Mouse (Mus musculus): ENCODE data around the gene Tnik.
A peak's percentile ranks its signal among the peaks of the same experiment; 100 is the strongest.

The Tnik gene

DNA sequence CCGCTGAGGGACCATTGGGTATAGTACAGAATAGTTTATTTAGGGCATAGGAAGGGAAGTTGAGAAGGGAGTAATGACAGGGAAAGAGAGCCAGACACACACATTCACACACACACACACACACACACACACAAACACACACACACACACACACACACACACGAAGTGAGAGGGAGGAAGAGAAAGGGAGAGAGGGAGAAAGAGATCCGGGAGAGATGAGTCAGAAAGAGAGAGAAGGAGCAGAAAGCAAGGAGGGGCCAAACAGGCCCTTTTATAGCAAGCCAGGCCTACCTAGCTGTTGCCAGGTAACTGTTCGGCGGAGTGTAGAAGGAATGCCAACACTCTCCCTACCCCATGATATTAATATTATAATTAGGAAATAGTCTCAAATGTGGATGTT, 324.8 kb downstream of the Tnik start:
- no peak for DNase-seq (ENCODE audit: extremely low read depth, low read depth, low spot score)

DNA sequence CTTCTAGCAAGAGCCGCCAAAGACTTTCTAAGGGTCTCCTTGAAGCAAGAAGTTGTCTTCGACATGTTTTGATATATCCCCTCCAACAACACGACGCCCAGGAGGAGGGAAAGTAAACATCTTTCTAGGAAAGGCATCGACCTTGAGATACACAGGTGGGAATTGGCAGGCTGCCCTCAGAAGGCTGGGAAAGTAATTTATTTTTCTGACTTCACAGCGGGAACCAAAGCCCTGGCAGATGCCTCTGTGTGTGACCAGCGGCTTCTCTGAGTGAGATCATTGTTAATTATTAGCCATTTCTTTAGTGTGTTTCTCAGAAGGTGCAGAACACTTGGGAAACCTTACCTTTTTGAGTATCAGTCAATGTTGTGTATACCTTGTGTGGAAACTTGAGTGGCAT, 328.3 kb downstream of the Tnik start:
- DNase-seq (ENCODE audit: extremely low read depth, low read depth, low spot score): no peak

DNA sequence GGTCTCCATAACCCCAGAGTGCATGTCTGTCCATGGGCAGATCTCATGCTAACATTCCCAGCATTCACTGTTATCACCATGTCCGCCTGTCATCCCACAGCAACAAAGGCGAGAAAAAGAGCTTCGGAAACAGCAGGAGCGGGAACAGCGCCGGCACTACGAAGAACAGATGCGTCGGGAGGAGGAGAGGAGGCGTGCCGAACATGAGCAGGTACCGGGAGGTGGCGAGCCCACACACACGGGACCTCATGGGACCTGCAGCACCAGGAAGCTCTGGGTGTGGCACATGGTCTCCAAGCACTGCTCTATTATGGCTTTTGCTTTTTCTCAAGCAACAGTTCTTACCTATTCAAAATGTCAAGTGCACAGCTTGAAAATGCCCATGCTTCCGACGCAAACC, 330.9 kb downstream of the Tnik start:
- no peak for DNase-seq (ENCODE audit: extremely low read depth, low read depth, low spot score)

DNA sequence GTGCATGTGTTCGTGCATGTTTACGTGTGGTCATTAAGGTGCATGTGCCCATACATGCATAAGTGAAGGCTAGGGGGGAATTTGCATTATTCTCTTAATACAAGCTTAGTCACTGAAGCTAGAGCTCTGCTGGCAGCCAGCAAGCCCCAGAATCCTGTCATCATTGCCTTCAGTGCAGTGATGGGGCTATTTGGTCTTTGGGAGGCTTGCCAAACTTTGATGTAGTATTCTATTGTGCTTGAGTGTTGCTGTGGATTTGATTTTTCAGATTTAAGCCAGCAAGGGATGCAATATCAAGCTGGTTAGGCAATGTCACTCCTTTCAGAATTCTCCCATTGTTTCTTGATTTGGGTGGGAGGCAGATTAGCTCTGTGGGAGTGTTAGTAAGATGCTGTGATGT, 336.5 kb downstream of the Tnik start:
- DNase-seq (ENCODE audit: extremely low read depth, low read depth, low spot score): no peak

DNA sequence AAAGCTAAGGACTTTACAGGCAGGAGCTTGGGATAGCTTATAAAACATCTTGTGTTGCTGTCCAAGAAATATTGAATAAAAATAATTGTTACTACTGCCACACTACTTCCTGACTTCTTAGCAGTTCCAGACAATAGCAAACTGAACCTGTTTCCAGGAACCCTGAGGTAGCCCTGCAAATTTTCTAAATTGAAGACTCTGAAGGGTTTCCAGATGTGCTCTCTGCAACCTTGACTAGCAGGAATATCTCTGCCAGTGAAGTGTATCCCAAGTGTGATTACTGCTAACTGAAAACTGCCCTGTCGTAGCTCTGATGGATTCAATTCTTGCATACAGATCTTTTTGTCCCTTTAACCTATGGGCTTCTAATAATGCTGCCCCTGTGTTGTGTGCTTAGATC, 343.7 kb downstream of the Tnik start:
- DNase-seq (ENCODE audit: extremely low read depth, low read depth, low spot score): no peak

DNA sequence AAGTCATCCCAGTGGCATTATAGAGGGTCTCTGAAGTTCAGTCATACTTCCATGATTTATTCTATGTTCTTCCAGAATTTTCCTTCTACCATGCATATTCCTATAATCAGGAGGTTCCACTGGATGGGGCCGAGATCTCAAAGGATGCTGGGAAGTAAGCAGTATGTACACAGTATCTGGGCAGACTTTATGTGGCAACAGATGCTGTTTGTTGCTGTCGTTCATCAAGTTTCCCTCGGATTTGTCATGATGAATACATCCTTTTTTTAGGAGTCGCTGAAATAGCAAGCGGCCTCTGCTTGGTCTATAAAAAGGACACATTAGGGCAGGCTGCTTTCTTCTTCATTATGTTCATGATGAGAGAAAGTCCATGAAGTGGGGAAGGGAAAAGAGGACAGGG, 349.3 kb downstream of the Tnik start:
- DNase-seq (ENCODE audit: extremely low read depth, low read depth, low spot score): no peak

DNA sequence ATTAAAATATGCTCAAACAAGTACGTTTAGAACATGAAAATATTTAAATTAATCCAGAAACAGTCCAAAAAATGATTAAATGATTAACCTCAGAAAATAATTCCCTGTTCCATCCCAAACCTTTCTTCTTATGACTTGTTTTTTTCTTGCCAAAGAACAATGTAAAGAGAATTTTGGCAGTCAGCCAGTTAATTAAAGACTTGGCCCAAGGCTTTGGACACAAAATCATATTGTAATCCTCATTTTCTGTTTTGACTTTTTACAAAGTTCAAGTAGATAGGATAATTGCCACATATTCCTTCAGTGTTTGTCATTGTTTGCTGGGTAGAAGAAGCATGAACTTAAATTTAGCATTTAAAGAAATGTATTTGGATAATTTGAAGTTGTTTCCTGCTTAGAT, 353.4 kb downstream of the Tnik start:
- peak; percentile 3 for DNase-seq (ENCODE audit: extremely low read depth, low read depth, low spot score)

DNA sequence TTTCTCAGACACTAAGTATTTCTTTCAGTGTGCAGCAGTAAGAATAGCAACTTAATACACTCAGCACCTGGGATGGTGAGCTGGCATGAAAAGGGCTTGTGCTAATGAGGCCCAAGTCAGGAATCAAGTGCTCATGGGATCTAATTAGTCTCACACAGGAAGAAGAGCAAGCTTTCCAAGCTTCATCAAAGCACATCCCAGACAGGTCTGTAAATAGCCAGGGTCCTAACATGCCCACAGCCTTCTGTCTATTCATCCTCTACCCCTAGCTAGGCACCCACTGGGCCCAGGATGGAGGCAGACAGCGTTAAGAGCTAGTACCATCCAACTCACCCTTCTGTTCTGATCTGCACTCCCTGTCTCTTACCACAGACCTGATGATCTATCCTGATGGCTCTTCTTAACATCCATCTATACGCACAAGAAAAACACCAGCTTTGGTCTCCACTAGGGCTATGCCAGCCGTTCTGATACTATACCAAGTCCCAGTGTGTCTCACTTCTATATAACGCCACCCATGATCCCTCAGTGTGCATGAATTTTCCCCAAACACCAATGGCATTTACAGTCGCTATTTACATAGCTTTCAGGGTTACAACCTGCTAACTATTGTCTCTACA, 354.1 kb downstream of the Tnik start:
- no peak for DNase-seq (ENCODE audit: extremely low read depth, low read depth, low spot score)

DNA sequence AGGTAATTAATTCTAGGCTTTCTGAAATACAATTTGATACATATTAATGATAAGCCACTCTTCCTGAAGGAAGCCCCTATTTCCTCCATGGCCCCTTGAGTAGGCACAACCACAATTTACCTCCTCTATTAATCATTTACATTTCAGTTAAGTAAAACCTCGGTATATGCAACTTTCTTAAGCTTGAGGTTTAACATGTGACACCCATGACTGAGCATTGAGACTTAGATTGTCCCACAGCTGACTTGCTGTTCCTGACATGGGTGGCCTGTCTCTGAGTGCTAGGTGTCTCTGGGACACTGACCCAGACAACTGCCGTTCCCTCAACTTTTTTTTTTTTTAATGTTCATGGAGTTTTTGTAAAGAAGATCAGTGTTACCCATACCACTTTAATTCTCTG, 358.8 kb downstream of the Tnik start:
- no peak for DNase-seq (ENCODE audit: extremely low read depth, low read depth, low spot score)

DNA sequence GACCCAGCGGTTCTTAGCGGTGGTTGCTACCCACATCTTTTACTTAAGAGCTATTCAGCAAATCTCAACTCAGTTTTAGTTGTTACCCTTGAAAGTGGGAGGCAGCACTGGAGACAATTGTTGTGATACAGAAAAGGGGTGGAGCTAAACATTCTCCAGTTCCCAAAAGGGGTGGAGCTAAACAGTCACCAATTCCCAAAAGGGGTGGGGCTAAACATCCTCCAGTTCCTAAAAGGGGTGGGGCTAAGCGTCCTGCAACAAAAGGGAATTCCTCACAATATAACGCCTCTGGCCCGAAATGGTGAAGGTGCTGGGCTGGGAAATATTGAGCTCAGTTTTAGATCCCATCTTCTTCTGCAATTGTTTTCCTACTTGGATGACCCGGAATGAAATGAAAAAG, 363.8 kb downstream of the Tnik start:
- DNase-seq (ENCODE audit: extremely low read depth, low read depth, low spot score): no peak

DNA sequence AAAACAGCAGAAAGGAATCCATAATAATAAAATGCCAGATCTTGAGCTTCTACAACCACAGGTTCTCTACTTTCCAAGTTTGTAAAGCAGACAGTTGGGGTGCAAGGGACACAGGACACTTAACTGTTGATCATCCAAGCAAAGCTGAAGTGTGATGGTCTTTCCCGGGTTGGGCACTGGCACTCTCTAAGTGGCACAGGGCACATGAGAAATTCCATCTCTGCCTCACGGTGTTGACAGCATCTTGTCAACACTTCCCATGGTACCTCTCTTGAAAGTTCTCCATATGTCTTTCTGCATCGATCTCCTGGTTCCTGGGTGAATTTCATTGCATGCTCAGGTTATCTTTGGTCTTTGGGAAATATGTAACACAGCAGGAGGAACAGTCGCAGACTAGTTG, 373.8 kb downstream of the Tnik start:
- no peak for DNase-seq (ENCODE audit: extremely low read depth, low read depth, low spot score)

DNA sequence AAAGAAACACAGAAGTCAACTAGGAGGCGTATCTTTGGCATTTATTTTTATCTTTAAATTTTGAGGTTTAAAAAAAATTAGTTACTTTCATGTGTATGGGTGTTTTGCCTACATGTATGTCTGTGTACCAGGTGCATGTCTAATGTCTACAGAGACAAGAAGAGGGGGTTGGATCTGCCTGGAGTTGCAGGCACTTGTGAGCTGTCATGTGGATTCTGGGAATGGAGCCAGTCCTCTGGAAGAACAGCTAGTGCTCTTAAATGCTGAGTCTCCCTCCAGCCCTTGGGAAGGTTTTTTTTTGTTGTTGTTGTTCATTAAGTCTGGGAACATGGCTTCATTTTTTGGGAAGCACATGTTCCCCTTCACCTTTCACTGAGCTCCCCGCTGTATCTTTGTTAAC, 375.9 kb downstream of the Tnik start:
- peak; percentile 13 for DNase-seq (ENCODE audit: extremely low read depth, low read depth, low spot score)

DNA sequence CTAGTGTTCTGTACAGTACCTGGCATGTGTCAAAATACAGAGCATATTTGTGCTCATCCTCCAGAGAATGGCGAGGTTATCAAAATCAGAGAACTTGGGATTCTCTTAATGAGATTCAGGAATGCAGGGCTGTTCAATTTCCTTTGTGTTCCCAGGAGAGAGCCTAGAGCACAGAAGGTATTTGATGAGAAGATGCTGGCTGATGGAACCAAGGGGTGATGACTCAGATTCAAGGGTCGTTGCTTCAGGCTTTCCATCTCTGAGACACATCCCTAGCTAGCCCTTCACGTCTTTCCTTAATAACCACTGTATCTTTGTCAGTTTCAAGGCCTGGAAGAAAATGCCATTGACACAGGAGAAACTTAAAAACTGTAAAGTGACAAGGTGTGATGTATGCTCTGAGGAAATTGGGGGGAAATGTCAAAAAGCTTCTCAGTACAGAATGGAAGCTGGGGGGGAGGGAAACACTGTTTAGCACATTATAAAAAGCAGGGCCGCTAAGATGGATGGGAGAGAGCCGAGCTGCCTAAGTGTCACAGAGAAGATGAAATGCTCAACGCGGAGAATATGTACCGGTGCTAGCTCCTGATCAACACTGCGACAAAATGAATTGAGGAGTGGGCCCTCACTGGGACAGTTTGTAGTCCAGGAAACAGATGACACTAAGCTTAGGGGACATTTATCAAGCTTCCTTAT, 380.4 kb downstream of the Tnik start:
- no peak for DNase-seq (ENCODE audit: extremely low read depth, low read depth, low spot score)

DNA sequence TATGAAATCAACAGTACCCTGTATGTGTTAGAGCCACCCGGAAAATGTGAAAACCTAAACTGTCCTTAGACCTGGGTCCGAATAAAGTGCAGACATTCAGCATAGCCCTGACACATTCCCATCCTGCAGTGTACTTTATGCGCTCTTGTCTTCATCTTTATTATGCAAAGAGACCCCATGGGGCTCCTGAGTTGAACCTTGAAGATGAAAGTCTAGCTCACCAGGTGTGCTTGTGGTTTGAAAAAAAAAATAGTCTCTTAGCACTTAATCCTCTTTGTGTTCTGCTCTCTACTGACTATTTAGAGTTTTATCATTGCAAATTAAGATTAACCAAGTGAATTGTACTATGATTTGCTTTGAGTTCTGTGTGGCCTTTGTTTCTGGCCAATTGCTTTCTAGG, 389.6 kb downstream of the Tnik start:
- DNase-seq (ENCODE audit: extremely low read depth, low read depth, low spot score): no peak

DNA sequence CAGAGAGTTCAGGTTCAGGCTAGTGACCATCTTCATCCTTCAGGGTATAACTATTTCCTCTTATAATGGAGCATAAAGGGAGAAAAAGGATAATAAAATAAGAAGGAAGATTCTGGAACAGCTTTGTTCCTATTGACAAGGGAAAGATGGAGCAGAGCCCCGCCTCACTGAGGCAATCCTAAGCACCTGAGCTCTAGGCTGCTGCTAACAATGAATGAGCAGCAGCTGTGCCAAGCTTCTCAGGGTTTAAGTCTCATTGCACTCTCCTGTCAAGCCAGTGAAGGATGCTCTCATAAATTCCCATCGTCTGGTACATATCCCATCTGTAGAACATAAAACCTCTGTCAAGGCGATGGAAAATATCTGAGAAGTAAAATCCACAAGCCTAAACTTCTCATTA, 390.0 kb downstream of the Tnik start:
- no peak for DNase-seq (ENCODE audit: extremely low read depth, low read depth, low spot score)

DNA sequence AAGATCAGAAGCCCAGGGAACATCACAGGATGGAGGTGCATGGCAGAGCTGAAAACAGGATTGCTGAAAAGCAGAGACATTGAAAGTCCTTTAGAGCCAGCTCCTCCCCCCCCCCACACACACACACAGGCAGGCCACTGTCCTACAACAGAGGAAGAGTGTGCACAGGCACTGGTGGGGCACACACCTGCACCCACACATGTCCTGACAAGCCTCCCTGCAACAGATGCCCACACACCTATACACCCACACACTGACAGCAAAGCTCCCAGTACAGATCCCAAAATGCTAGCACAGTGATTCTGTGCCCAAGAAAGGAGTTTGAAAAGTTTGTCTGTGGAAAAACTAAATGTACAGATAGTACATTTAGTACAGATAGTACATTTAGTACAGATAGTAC, 391.7 kb downstream of the Tnik start:
- no peak for DNase-seq (ENCODE audit: extremely low read depth, low read depth, low spot score)

DNA sequence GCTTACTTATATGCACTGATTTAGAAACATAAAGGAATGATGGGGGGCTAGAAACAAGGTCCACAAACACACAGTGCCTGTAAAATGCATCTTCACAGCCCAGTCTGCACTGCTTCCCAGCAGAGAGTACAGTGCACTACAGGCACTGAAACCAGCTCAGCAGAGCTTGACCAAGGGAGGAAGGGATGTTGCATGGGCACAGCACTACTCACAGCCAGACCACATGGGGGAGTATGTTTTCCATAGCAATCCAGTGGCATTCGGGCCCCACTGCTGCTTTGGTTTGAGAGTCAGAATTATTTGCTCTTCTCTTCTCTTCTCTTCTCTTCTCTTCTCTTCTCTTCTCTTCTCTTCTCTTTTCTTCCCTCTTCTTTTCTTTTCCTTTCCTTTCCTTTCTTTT, 395.3 kb downstream of the Tnik start:
- no peak for DNase-seq (ENCODE audit: extremely low read depth, low read depth, low spot score)

DNA sequence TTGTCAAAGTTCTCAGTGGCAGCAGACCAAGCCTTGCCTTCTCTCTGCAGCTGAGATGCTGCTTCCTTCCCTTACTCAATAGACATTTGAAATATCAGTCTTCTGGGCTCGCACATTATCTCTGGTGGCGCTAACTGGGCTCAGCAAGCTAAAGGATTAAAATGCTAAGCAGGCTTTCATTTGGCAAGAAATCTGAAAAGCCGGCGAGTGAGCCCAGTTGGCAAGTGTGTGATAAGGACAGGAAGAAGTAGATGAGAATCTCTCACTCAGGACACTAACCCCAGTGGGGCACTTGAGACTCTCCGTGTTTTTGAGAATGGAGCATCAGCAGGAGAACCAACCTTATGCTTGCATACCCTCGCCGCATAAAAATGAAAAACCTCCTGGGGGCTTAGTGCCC, 417.8 kb downstream of the Tnik start:
- DNase-seq (ENCODE audit: extremely low read depth, low read depth, low spot score): no peak

DNA sequence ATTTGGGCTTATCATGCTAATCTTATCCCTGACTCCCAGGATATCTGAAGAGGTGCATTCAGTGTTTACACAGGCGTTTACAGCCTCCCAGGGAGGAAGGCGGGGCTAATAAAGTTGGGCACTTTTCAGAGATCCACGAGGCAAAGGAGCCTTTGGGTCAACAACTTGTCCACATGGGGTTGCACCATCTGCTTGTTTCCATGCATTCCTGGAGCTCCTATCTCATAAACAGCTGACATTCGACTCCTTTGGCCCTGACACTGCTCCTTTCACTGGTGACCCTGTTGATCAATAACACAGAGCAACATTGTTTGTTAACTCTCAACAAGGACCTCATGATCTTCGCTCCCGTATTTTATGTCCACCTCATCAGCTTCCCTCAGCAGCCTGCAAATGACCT, 418.9 kb downstream of the Tnik start:
- no peak for DNase-seq (ENCODE audit: extremely low read depth, low read depth, low spot score)

DNA sequence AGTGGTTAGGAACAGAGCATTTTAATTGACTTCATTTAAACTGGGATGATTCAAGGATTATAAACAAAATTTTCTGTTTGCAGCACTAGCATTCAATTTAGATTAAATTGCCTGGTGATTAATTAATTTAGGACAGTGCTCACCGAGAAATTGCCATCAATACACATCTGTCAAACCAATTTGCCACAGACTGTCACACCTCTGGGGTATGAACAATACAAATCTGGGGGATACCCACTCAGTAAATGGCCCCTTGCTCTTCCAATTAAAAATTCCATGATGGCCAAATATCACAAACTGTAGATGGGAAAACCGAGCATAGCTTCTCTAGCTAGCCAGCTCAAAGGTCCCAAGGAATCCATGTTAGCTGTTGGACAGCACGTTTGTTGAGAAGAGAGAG, 419.4 kb downstream of the Tnik start:
- DNase-seq (ENCODE audit: extremely low read depth, low read depth, low spot score): no peak

DNA sequence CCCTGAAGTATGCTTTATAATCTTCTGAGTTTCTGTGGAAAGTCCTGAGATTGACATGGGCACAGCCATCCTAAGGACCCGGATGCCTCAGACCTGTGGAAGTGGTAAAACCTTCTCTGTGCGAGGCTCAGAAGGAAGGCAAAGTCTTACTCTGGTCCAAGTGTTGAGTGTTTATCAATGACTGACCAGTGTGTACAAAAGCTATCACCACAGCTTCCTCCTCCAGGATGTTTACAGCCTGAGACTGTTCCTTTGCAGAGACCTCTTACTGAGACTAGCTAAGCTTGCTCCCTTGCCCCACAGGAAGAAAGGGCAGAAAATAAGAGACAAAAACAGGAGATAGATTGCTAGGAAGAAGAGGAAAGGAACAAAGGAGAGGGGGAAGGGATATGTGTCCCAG, 422.5 kb downstream of the Tnik start:
- DNase-seq (ENCODE audit: extremely low read depth, low read depth, low spot score): no peak

DNA sequence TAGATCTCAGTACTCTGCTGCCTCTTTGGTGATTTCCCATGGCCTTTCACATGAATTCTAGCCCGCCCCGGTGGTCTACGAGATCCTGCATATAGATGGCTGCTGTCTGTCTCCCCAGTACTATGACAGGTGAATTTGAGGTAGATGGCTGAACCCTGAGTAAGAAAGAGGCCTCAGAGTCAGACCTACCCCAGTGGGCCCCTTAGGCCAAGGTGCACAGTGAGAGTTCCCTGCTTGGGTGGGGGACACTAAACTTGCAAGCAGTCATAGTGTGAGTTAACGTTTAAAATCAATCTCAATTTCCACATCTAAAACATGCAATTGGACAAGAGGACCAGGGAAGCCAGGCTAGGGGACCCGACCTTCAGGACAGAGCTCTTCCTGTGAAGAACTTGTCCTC, 431.8 kb downstream of the Tnik start:
- no peak for DNase-seq (ENCODE audit: extremely low read depth, low read depth, low spot score)

DNA sequence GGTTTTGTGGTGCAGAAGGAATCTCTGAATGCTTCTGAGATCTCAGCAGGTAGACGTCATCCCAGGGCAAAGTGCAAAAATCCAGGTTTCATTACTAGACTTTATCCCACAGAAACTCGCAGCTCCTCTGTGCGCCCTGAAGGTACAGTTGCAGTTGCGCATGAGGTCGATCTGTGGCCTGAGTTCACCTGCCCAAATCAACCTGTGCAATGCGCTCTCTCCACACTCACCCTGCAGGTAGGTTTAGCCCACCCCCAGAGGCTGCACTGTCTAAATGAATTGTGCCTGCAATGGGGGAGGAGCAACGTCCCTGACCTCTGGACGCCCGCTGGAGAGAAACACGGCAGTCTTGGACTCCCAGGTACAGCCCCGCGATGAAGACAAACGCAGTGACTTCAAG, 432.6 kb downstream of the Tnik start:
- no peak for DNase-seq (ENCODE audit: extremely low read depth, low read depth, low spot score)
